Mouse (Mus musculus): ENCODE measurements around the gene Gm43951.

Gene Gm43951

GRCm38 (mm10) chr11:72214591-72215409, 8.2 kb upstream of the Gm43951 start:
- Histone ChIP-seq H3K27me3 (ENCODE audit: insufficient read depth, low read length) (0 out of 2 replicates have a peak, but pooled peaks cover 5% of the 10 kb centered on the region), H3K9me3 (ENCODE audit: low read length) (no peaks in the 10 kb centered on the region), H3K36me3 (ENCODE audit: insufficient read depth, low read length) (peaks cover 36% of the 10 kb centered on the region), H3K4me1 (replicated peaks; ENCODE audit: low read depth, low read length) (peaks cover 19% of the 10 kb centered on the region), H3K4me3 (replicated peaks; ENCODE audit: low read length) (peak overlapping the region; percentile 92)
- TF ChIP-seq POU5F1 (IDR thresholded peaks at IDR 0.05; ENCODE audit: borderline replicate concordance, low read length) = no peak
- no peak for TF ChIP-seq NANOG (IDR thresholded peaks at IDR 0.05; ENCODE audit: borderline replicate concordance, low read length)
- no peak for TF ChIP-seq CTCF (conservative IDR thresholded peaks at IDR 0.05; ENCODE audit: low read length)

- H3K36me3 ChIP-seq (ENCODE audit: insufficient read depth, low read length) = peaks cover 47% of the 10 kb centered on the region
- peaks cover 16% of the 10 kb centered on the region for H3K27me3 ChIP-seq (ENCODE audit: insufficient read depth, low read length)
- peak overlapping the region; percentile 88 for H3K4me3 ChIP-seq (replicated peaks; ENCODE audit: low read length)
- H3K4me1 ChIP-seq (replicated peaks; ENCODE audit: low read depth, low read length) = peaks cover 37% of the 10 kb centered on the region
- TF ChIP-seq NANOG (IDR thresholded peaks at IDR 0.05; ENCODE audit: borderline replicate concordance, low read length) (no peak), POU5F1 (IDR thresholded peaks at IDR 0.05; ENCODE audit: borderline replicate concordance, low read length) (no peak), CTCF (conservative IDR thresholded peaks at IDR 0.05; ENCODE audit: low read length) (no peak)
- H3K9me3 ChIP-seq (ENCODE audit: low read length) = no peaks in the 10 kb centered on the region
These were observed 1.3 kb upstream of the Gm43951 start for GRCm38 (mm10) chr11:72207834-72208377.

GRCm38 (mm10) chr11:72207204-72207833, 679 bp upstream of the Gm43951 start, which contains the start of the genes 4933427D14Rik and Txndc17:
TSS of gene 4933427D14Rik (minus strand) at chr11:72207459.
TSS of gene Txndc17 (plus strand) at chr11:72207547.
- H3K36me3 ChIP-seq (ENCODE audit: insufficient read depth, low read length) = peaks cover 41% of the 10 kb centered on the region
- no peak for TF ChIP-seq CTCF (conservative IDR thresholded peaks at IDR 0.05; ENCODE audit: low read length)
- no peak for TF ChIP-seq POU5F1 (IDR thresholded peaks at IDR 0.05; ENCODE audit: borderline replicate concordance, low read length)
- no peak for TF ChIP-seq NANOG (IDR thresholded peaks at IDR 0.05; ENCODE audit: borderline replicate concordance, low read length)
- H3K4me3 ChIP-seq (replicated peaks; ENCODE audit: low read length) = peak within 1 kb of the TSS; percentile 88

GRCm38 (mm10) chr11:72205256-72205655, 1.4 kb downstream of the Gm43951 start:
- no peak for TF ChIP-seq NANOG (IDR thresholded peaks at IDR 0.05; ENCODE audit: borderline replicate concordance, low read length)
- no peak for TF ChIP-seq CTCF (conservative IDR thresholded peaks at IDR 0.05; ENCODE audit: low read length)
- no peak for TF ChIP-seq POU5F1 (IDR thresholded peaks at IDR 0.05; ENCODE audit: borderline replicate concordance, low read length)
- peaks cover 37% of the 10 kb centered on the region for H3K4me1 ChIP-seq (replicated peaks; ENCODE audit: low read depth, low read length)
- H3K9me3 ChIP-seq (ENCODE audit: low read length) = no peaks in the 10 kb centered on the region
- peaks cover 16% of the 10 kb centered on the region for H3K27me3 ChIP-seq (ENCODE audit: insufficient read depth, low read length)
- H3K4me3 ChIP-seq (replicated peaks; ENCODE audit: low read length) = peak overlapping the region; percentile 88
- peaks cover 27% of the 10 kb centered on the region for H3K36me3 ChIP-seq (ENCODE audit: insufficient read depth, low read length)

More at GRCm38 (mm10) chr11:72207204-72207833, 679 bp upstream of the Gm43951 start, which contains the start of the genes 4933427D14Rik and Txndc17:
- peaks cover 37% of the 10 kb centered on the region for H3K4me1 ChIP-seq (replicated peaks; ENCODE audit: low read depth, low read length)
- H3K27me3 ChIP-seq (ENCODE audit: insufficient read depth, low read length) = peaks cover 16% of the 10 kb centered on the region
- H3K9me3 ChIP-seq (ENCODE audit: low read length) = no peaks in the 10 kb centered on the region

GRCm38 (mm10) chr11:72203440-72203839, 3.2 kb downstream of the Gm43951 start:
- Histone ChIP-seq H3K27me3 (ENCODE audit: insufficient read depth, low read length) (peaks cover 16% of the 10 kb centered on the region), H3K9me3 (ENCODE audit: low read length) (no peaks in the 10 kb centered on the region), H3K4me3 (replicated peaks; ENCODE audit: low read length) (no peak overlapping the region), H3K4me1 (replicated peaks; ENCODE audit: low read depth, low read length) (peaks cover 34% of the 10 kb centered on the region), H3K36me3 (ENCODE audit: insufficient read depth, low read length) (peaks cover 17% of the 10 kb centered on the region)
- TF ChIP-seq NANOG (IDR thresholded peaks at IDR 0.05; ENCODE audit: borderline replicate concordance, low read length) (no peak), POU5F1 (IDR thresholded peaks at IDR 0.05; ENCODE audit: borderline replicate concordance, low read length) (no peak), CTCF (conservative IDR thresholded peaks at IDR 0.05; ENCODE audit: low read length) (no peak)

GRCm38 (mm10) chr11:72196506-72196905, 10.1 kb downstream of the Gm43951 start:
- no peaks in the 10 kb centered on the region for H3K27me3 ChIP-seq (ENCODE audit: insufficient read depth, low read length)
- H3K4me3 ChIP-seq (replicated peaks; ENCODE audit: low read length) = no peak overlapping the region
- H3K36me3 ChIP-seq (ENCODE audit: insufficient read depth, low read length) = peaks cover 37% of the 10 kb centered on the region
- H3K4me1 ChIP-seq (replicated peaks; ENCODE audit: low read depth, low read length) = 0 out of 2 replicates have a peak, but pooled peaks cover 4% of the 10 kb centered on the region
- no peaks in the 10 kb centered on the region for H3K9me3 ChIP-seq (ENCODE audit: low read length)
- no peak for TF ChIP-seq NANOG (IDR thresholded peaks at IDR 0.05; ENCODE audit: borderline replicate concordance, low read length)
- TF ChIP-seq CTCF (conservative IDR thresholded peaks at IDR 0.05; ENCODE audit: low read length) = no peak
- TF ChIP-seq POU5F1 (IDR thresholded peaks at IDR 0.05; ENCODE audit: borderline replicate concordance, low read length) = no peak

- 0 out of 2 replicates have a peak, but pooled peaks cover 4% of the 10 kb centered on the region for H3K4me1 ChIP-seq (replicated peaks; ENCODE audit: low read depth, low read length)
- no peaks in the 10 kb centered on the region for H3K27me3 ChIP-seq (ENCODE audit: insufficient read depth, low read length)
- H3K36me3 ChIP-seq (ENCODE audit: insufficient read depth, low read length) = peaks cover 52% of the 10 kb centered on the region
- no peaks in the 10 kb centered on the region for H3K9me3 ChIP-seq (ENCODE audit: low read length)
- H3K4me3 ChIP-seq (replicated peaks; ENCODE audit: low read length) = no peak overlapping the region
- TF ChIP-seq CTCF (conservative IDR thresholded peaks at IDR 0.05; ENCODE audit: low read length) (no peak), NANOG (IDR thresholded peaks at IDR 0.05; ENCODE audit: borderline replicate concordance, low read length) (no peak), POU5F1 (IDR thresholded peaks at IDR 0.05; ENCODE audit: borderline replicate concordance, low read length) (no peak)
These were observed 12.4 kb downstream of the Gm43951 start for GRCm38 (mm10) chr11:72194259-72194658.

- Histone ChIP-seq H3K27me3 (ENCODE audit: insufficient read depth, low read length) (no peaks in the 10 kb centered on the region), H3K9me3 (ENCODE audit: low read length) (no peaks in the 10 kb centered on the region), H3K4me1 (replicated peaks; ENCODE audit: low read depth, low read length) (peaks cover 12% of the 10 kb centered on the region), H3K36me3 (ENCODE audit: insufficient read depth, low read length) (peaks cover 40% of the 10 kb centered on the region), H3K4me3 (replicated peaks; ENCODE audit: low read length) (no peak overlapping the region)
- no peak for TF ChIP-seq CTCF (conservative IDR thresholded peaks at IDR 0.05; ENCODE audit: low read length)
- no peak for TF ChIP-seq NANOG (IDR thresholded peaks at IDR 0.05; ENCODE audit: borderline replicate concordance, low read length)
- no peak for TF ChIP-seq POU5F1 (IDR thresholded peaks at IDR 0.05; ENCODE audit: borderline replicate concordance, low read length)
These were observed 15.8 kb downstream of the Gm43951 start for GRCm38 (mm10) chr11:72190857-72191256.

Measured in E14TG2a.4 (cell line).